8 mouse cellular contexts compared by ENCODE assay signal in the genomic region with DNA sequence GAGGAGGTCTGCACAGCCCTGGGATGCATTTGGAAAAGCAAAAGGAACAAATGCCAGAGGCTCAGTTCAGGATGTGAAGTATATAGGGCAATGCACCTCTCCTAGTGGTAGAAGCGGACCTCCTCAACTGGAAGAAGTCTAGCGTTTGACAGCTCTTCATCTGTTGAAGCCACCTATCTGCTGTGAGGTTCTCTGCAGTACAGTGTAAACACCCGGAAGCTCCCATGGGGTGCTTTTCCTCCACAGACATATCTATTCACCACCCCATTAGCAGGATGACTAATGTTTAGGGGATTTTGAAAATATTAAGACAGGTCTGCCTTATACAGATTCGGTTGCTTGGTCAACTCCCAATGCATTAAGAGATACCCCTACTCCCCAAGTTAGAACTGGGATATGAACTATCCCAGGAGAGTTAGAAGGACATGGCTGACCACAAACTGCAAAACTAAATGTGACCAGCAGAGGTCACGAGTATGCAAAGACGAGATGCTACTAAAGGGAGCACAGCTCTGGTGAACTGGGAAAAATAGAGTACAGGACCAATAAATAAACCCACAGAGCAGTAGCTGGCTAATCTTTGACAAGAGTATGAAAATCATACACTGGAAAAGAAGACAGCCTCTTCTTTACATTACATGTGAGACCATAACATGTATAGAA. TPM values are rescaled to one million over a fixed set of nuclear protein-coding genes. Genes with fewer than 3 reads are reported as not detected.
DNase-seq lines count a peak whose midpoint lies in the region; ATAC-seq and TF ChIP-seq lines count a peak whose summit lies in the region.

No protein-coding gene starts in this region.

- H3K4me1 ChIP-seq in lung, postnatal 0 days (ENCODE audit: insufficient read depth, low read depth, low read length), result no peaks in the 10 kb centered on the region

- no peak overlapping the region for H3K4me3 ChIP-seq in lung, postnatal 0 days (ENCODE audit: low read depth, low read length)

- H3K9me3 ChIP-seq in lung, postnatal 0 days (ENCODE audit: low read length), result no peaks in the 10 kb centered on the region

- ATAC-seq in cerebellum, adult (ENCODE audit: insufficient number of reproducible peaks, low FRiP score, low TSS enrichment), result peak; percentile 64; the same call in 1 of the 2 replicates
- ATAC-seq in common myeloid progenitor, adult 5-6 weeks (replicated peaks; ENCODE audit: low read depth, poor library complexity, severe bottlenecking), result peak; percentile 86
- ATAC-seq in lung, postnatal 0 days, result no peak

- DNase-seq in cerebellum, adult 11-12 months, result no peak
- DNase-seq in MN1 (ENCODE audit: low spot score), result peak; percentile 54
- DNase-seq in heart, postnatal 4 days, result peak; percentile 82
- DNase-seq in large intestine, adult 2 months (ENCODE audit: low read depth, low spot score), result peak; percentile 61
- peak; percentile 69 for DNase-seq in lung, postnatal 0 days (ENCODE audit: low spot score)
- peak; percentile 52 for DNase-seq in right cerebral cortex, postnatal 25 days

- no peak for TF ChIP-seq EP300 in lung, postnatal 0 days (IDR thresholded peaks at IDR 0.05)

- H3K36me3 ChIP-seq in lung, postnatal 0 days (ENCODE audit: insufficient read depth, low read length), result no peaks in the 10 kb centered on the region

- no peak overlapping the region for H3K4me2 ChIP-seq in lung, postnatal 0 days (replicated peaks; ENCODE audit: low read depth, low read length)

- TF ChIP-seq CTCF in lung, postnatal 0 days (IDR thresholded peaks at IDR 0.05), result peak; percentile 75

- no peak overlapping the region for H3K9ac ChIP-seq in lung, postnatal 0 days (replicated peaks; ENCODE audit: low read depth)

- 44% methylated on average over 6 of the region's 6 CpGs for WGBS in large intestine, adult 2 months
- 32% methylated on average over 6 of the region's 6 CpGs for WGBS in lung, postnatal 0 days

- H3K27ac ChIP-seq in lung, postnatal 0 days (ENCODE audit: low read length), result no peak overlapping the region

- H3K27me3 ChIP-seq in lung, postnatal 0 days (replicated peaks; ENCODE audit: insufficient read depth, low read length), result no peaks in the 10 kb centered on the region

RNA-seq across cellular contexts. Expression of a gene that starts 15.5 kb away (rescaled TPM):
- total RNA-seq in common myeloid progenitor, adult 5-6 weeks (2017), result 24.3 and 43.8 TPM in 2 replicates
- 1 to 10 TPM; 2.7 to 2.8 TPM for total RNA-seq in heart, postnatal 4 days (2021)
- 2.1 and 3.1 TPM in 2 replicates for polyA plus RNA-seq in large intestine, adult 2 months (2012; rRNA removed)
- polyA plus RNA-seq in lung, postnatal 0 days (2015; fragmentation: Nextera tagmentation; extraction: Ambion mirVana), result 5.3 and 5.5 TPM in 2 replicates
